Mouse (Mus musculus): Measurements from ENCODE around the gene Fermt3.

DNA sequence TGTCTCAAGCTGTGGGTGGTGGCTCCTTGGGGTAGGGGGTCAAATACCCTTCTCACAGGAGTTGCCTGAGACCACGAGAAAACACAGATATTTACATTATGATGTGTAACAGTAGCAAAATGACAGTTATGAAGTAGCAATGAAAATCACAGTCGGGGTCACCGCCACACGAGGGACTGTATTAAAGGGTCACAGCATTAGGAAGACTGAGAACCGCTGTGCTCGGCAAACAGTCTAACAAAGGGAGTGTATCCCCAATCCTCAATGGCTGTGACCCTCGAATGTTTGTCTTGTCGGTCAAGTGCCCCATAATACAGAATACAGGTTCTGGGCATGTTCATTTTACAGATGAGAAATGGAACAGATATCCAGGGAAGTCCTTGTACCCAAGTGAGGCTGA is 25.3 kb downstream of the Fermt3 start:
- TF ChIP-seq POLR2A (IDR thresholded peaks at IDR 0.05; ENCODE audit: low read depth, low read length) (no peak), CTCF (conservative IDR thresholded peaks at IDR 0.05; ENCODE audit: insufficient read depth, insufficient read length, low read depth, low read length) (no peak)
